Mouse (Mus musculus): Measurements from ENCODE around the gene Phactr3. TPM values are rescaled to one million over a fixed set of nuclear protein-coding genes. Genes with fewer than 3 reads are reported as not detected.
A peak's percentile ranks its signal among the peaks of the same experiment; 100 is the strongest.
"Not testable (repeated sequence)": the region's sequence is repeated elsewhere in the genome, so short reads cannot be mapped to it uniquely, and the experiment has no call there.

The Phactr3 gene
- total RNA-seq (2021): 100 to 1,000 TPM; 139 to 141 TPM
- long read RNA-seq, experiment 1, transcript Phactr3-202 (13 exons, 2,680 nt): major isoform, 29 of 59 reads
- long read RNA-seq, experiment 1, transcript Phactr3-201 (13 exons, 2,642 nt): minor isoform, 14 of 59 reads
- long read RNA-seq, experiment 1, partial matches to known transcripts: 9 of 59 reads
- long read RNA-seq, experiment 1, other reads (novel, unspliced or antisense): 6 of 59 reads
- long read RNA-seq, experiment 2, transcript Phactr3-201 (13 exons, 2,642 nt): minor isoform, 24 of 82 reads
- long read RNA-seq, experiment 2, transcript Phactr3-202 (13 exons, 2,680 nt): major isoform, 31 of 82 reads
- long read RNA-seq, experiment 2, partial matches to known transcripts: 17 of 82 reads
- long read RNA-seq, experiment 2, other reads (novel, unspliced or antisense): 8 of 82 reads

GRCm38 (mm10) chr2:178118801-178119560 is at the start of gene Phactr3:
Gene Phactr3 (plus strand): TSS chr2:178118975.
- no peak for TF ChIP-seq CTCF (conservative IDR thresholded peaks at IDR 0.05)
- DNase-seq (ENCODE audit: low spot score in 2 of 2): no peak
- Histone ChIP-seq H3K4me3 (peak within 1 kb of the TSS; percentile 55), H3K27ac (no peak within 1 kb of the TSS)

- H3K4me3 ChIP-seq: peak within 1 kb of the TSS; percentile 68
- H3K27ac ChIP-seq: peak within 1 kb of the TSS; percentile 73
- not testable (repeated sequence) for DNase-seq (ENCODE audit: low spot score in 2 of 2)
These were observed 40.5 kb upstream of the Phactr3 start, which contains the start of gene Zfp931 for GRCm38 (mm10) chr2:178078166-178078717. Gene Zfp931 (minus strand): TSS chr2:178078476.

GRCm38 (mm10) chr2:178089586-178089985 is 29.2 kb upstream of the Phactr3 start:
- DNase-seq (ENCODE audit: low spot score in 2 of 2): no peak
- no peak overlapping the region for H3K27ac ChIP-seq
- no peak overlapping the region for H3K4me3 ChIP-seq
- no peak for TF ChIP-seq CTCF (conservative IDR thresholded peaks at IDR 0.05)

- TF ChIP-seq CTCF (conservative IDR thresholded peaks at IDR 0.05): peak; percentile 91
- Histone ChIP-seq H3K4me3 (no peak overlapping the region), H3K27ac (no peak overlapping the region)
- DNase-seq (ENCODE audit: low spot score in 2 of 2): peak; percentile 48 to 78
These were observed 20.8 kb upstream of the Phactr3 start for GRCm38 (mm10) chr2:178098021-178098420.

GRCm38 (mm10) chr2:178101957-178102356 is 16.8 kb upstream of the Phactr3 start:
- no peak overlapping the region for H3K27ac ChIP-seq
- DNase-seq (ENCODE audit: low spot score in 2 of 2): peak; percentile 52 to 67
- TF ChIP-seq CTCF (conservative IDR thresholded peaks at IDR 0.05): peak; percentile 95
- H3K4me3 ChIP-seq: no peak overlapping the region

GRCm38 (mm10) chr2:178117946-178118345 is 829 bp upstream of the Phactr3 start:
- TF ChIP-seq CTCF (conservative IDR thresholded peaks at IDR 0.05): peak; percentile 83
- Histone ChIP-seq H3K27ac (no peak overlapping the region), H3K4me3 (no peak overlapping the region)
- DNase-seq (ENCODE audit: low spot score in 2 of 2): peak; percentile 44 to 50

- no peak for DNase-seq (ENCODE audit: low spot score in 2 of 2)
- Histone ChIP-seq H3K4me3 (peak overlapping the region; percentile 55), H3K27ac (no peak overlapping the region)
- no peak for TF ChIP-seq CTCF (conservative IDR thresholded peaks at IDR 0.05)
These were observed 983 bp downstream of the Phactr3 start for GRCm38 (mm10) chr2:178119561-178120355.

- Histone ChIP-seq H3K27ac (no peak overlapping the region), H3K4me3 (no peak overlapping the region)
- no peak for DNase-seq (ENCODE audit: low spot score in 2 of 2)
- no peak for TF ChIP-seq CTCF (conservative IDR thresholded peaks at IDR 0.05)
These were observed 1.5 kb downstream of the Phactr3 start for GRCm38 (mm10) chr2:178120356-178120645.

GRCm38 (mm10) chr2:178120651-178121374 is 2.0 kb downstream of the Phactr3 start:
- H3K4me3 ChIP-seq: no peak overlapping the region
- DNase-seq (ENCODE audit: low spot score in 2 of 2): no peak
- no peak overlapping the region for H3K27ac ChIP-seq
- TF ChIP-seq CTCF (conservative IDR thresholded peaks at IDR 0.05): no peak

- Histone ChIP-seq H3K4me3 (no peak overlapping the region), H3K27ac (no peak overlapping the region)
- TF ChIP-seq CTCF (conservative IDR thresholded peaks at IDR 0.05): no peak
- DNase-seq (ENCODE audit: low spot score in 2 of 2): no peak
These were observed 2.6 kb downstream of the Phactr3 start for GRCm38 (mm10) chr2:178121375-178121688.

- TF ChIP-seq CTCF (conservative IDR thresholded peaks at IDR 0.05): no peak
- no peak for DNase-seq (ENCODE audit: low spot score in 2 of 2)
- Histone ChIP-seq H3K27ac (no peak overlapping the region), H3K4me3 (no peak overlapping the region)
These were observed 3.3 kb downstream of the Phactr3 start for GRCm38 (mm10) chr2:178121946-178122665.

- H3K27ac ChIP-seq: no peak overlapping the region
- DNase-seq (ENCODE audit: low spot score in 2 of 2): no peak
- no peak for TF ChIP-seq CTCF (conservative IDR thresholded peaks at IDR 0.05)
These were observed 4.7 kb downstream of the Phactr3 start for GRCm38 (mm10) chr2:178123466-178123865.

More at GRCm38 (mm10) chr2:178123466-178123865, 4.7 kb downstream of the Phactr3 start:
- no peak overlapping the region for H3K4me3 ChIP-seq

Data from layer of hippocampus, adult 2 months (tissue).